Mouse (Mus musculus) kidney, adult 8-10 months (tissue): ENCODE data around the gene Fhdc1.

Experiments
- DNase-seq, 2 experiments: peaks; one replicate each; pipeline ENCODE4 v3.0.0; 2022

Gene Fhdc1

GRCm38 (mm10) chr3:84431257-84431656 lies 49.0 kb downstream of the Fhdc1 start:
- no peak for DNase-seq

DNA sequence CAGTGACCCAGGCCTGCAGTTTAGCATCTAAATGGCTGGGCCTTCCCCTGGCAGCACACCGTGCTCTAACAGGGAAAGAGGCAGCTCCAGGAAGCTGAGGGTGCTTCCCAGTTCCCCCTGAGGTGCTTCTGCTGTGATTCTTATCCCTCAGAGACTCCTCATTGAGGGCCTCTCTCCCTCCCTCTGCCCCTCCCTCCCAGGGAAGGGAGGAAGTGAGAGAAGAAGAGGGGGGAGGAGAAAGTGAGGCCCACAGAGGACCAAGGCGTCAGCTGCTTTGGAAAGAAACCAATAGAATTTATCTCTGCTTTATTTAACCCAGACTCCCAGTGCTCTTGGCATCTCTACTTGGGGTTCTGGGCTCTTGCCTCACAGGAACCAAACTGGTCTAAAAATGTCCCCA lies 50.1 kb downstream of the Fhdc1 start:
- DNase-seq, result no peak

- DNase-seq, result peak; percentile 65 to 77
These were observed 51.1 kb downstream of the Fhdc1 start for GRCm38 (mm10) chr3:84428994-84429725.

- no peak for DNase-seq
These were observed 52.5 kb downstream of the Fhdc1 start for GRCm38 (mm10) chr3:84427779-84428178.

DNA sequence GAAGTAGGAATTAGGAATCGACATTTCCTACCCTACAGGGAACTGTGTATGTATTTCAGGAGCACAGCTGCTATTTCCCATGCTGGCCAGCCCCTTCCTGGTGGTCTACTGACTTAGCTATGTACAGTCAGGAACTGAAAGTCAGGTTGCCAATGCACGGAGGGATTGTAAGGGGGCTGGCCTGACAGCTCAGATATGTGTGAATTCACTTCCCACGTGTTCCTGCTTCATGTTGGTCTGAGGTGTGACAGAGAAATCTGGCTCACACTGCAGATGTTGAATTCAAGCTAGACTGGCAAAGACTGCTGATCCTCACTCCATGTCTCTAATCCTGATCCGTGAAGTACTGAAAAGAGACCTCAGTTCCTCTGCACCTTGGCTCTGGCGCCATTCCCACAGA lies 57.9 kb downstream of the Fhdc1 start:
- DNase-seq, result no peak

GRCm38 (mm10) chr3:84413868-84414267 lies 66.4 kb downstream of the Fhdc1 start:
- DNase-seq, result no peak

DNA sequence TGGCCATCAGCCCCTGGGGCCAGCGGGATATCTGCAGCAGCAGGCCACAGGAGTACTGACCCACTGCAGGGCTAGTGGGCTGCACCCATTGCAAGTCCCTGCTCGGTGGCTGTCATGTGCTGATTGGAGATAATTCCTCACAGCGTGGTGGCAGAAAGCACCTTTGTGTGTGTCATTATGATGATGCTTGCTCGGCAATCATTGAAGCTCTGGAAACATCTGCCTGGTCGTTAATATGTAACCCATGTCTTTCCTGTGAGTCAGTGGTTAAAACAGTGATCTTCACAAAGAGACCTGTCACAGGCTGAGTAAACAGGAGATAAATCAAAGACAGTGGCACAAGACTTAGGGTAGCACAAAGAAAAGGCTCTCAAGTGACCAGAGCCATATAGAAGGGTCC lies 67.3 kb downstream of the Fhdc1 start:
- DNase-seq, result peak; percentile 9 to 13

GRCm38 (mm10) chr3:84409474-84409862 lies 70.8 kb downstream of the Fhdc1 start:
- no peak for DNase-seq

DNA sequence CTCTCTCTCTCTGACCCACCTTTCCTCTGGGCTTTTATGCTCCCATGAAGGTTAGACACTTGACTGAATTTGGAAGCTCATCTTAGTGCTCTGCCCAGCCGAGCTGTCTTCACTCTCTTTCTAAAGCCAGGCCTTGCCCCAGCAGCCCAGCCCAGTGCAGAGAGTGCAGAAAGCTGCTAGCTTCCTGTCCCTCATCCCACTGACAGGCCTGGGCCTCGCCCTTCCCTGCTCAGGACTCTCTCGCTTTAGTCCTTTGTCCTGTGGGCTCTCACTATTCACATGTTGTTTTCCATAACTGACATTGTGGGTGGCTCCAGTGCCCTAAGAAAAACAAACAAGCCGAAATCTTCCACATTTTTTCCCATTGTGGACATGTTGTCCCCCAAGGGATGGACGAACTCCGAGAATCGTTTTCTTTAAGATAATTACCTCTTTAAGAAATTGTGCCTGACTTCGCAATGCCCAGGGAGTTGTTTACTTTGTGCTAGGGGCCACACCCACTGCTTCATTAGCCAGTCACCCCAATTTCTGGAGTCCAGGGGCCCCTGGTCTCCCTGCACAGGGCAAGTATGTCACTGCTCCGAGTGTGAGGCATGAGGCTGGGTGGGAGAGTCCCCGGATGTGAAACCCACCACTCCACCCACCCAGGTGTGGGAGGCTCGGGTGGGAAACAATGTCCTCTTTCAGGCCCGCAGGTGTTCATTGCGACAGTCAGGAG lies 71.3 kb downstream of the Fhdc1 start:
- DNase-seq, result no peak

GRCm38 (mm10) chr3:84405523-84405922 lies 74.7 kb downstream of the Fhdc1 start:
- no peak for DNase-seq

- no peak for DNase-seq
These were observed 76.8 kb downstream of the Fhdc1 start for GRCm38 (mm10) chr3:84403389-84403788.

- no peak for DNase-seq
These were observed 77.5 kb downstream of the Fhdc1 start for GRCm38 (mm10) chr3:84402716-84403115.

GRCm38 (mm10) chr3:84397976-84398375 lies 82.3 kb downstream of the Fhdc1 start:
- DNase-seq, result no peak

- DNase-seq, result no peak
These were observed 84.0 kb downstream of the Fhdc1 start for GRCm38 (mm10) chr3:84396240-84396639.

DNA sequence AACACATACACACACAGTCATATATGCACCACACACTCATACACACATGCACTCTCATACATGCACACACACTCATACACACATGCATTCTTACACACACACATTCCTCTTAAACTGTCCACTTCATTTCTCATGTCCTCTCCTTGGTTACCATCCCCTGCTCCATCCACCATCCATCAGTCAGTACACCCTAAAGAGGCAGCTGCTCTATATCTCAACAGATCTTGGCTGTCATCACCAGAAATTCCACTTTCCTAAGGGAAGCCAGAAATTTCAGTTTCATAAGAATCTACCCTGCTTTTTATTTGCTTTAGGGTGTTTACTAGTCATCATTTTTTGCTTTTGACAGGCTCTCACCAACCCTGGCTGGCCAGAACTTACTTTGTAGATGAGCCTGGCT lies 84.4 kb downstream of the Fhdc1 start:
- DNase-seq, result no peak

DNA sequence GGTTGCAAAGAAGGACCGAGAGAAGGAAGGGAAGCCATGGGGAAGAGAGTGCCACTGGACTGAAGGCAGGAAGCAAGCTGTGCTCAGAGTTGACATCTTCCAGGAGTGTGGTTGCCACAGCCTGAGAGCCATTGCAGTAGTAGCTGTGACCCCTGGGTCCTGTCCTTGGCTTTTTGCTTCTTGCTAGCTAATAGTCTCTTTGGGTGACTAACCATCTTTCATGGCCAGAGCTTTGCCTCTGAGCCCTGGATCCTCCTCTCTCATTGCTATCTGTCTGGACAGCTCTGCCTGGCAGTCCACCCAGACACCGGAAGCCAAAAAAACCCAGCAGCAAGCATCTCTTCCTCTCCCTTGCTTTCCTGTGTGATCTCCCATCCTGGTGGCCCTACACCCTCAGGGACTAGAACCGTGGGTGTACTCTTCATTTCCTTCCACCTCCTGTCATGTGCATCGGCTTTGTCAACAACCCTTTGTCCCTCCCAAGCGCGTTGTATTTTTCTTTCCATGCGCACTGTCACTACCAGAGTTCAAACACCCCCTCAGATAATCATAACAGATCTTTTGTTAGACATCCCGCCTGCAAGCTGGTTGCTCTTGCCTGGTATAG lies 85.3 kb downstream of the Fhdc1 start:
- DNase-seq, result peak in 1 of 2 experiments; percentile 30
